Mouse (Mus musculus): Measurements from ENCODE around the gene Wipi1. TPM values are rescaled to one million over a fixed set of nuclear protein-coding genes. Genes with fewer than 3 reads are reported as not detected.

The Wipi1 gene
- polyA plus RNA-seq, 1 experiment from 2014 or later = 43.2 TPM

- Histone ChIP-seq H3K36me3 (ENCODE audit: control insufficient read depth, insufficient read depth, low read length) (peaks cover 8% of the 10 kb centered on the region; the same call in 1 of the 2 replicates), H3K9ac (ENCODE audit: low read length) (no peak overlapping the region), H3K4me3 (replicated peaks; ENCODE audit: low read length) (no peak overlapping the region), H3K4me1 (ENCODE audit: control insufficient read depth, insufficient read depth, low read length) (peaks cover 22% of the 10 kb centered on the region), H3K9me3 (replicated peaks; ENCODE audit: control insufficient read depth, low read length) (no peaks in the 10 kb centered on the region), H3K4me2 (ENCODE audit: low read depth, low read length) (no peak overlapping the region), H3K27me3 (ENCODE audit: control insufficient read depth, insufficient read depth, low read length) (no peaks in the 10 kb centered on the region), H3K27ac (ENCODE audit: low read length) (no peak overlapping the region)
- ATAC-seq (ENCODE audit: insufficient read depth, low FRiP score) = no peak
- WGBS = 55% methylated on average over 6 of the region's 6 CpGs
Observed at GRCm38 (mm10) chr11:109575832-109576231, 35.9 kb downstream of the Wipi1 start.

- WGBS = 70% methylated on average over 2 of the region's 2 CpGs
- no peak for ATAC-seq (ENCODE audit: insufficient read depth, low FRiP score)
- Histone ChIP-seq H3K27ac (ENCODE audit: low read length) (peak overlapping the region; percentile 51), H3K27me3 (ENCODE audit: control insufficient read depth, insufficient read depth, low read length) (no peaks in the 10 kb centered on the region), H3K4me2 (ENCODE audit: low read depth, low read length) (no peak overlapping the region), H3K36me3 (ENCODE audit: control insufficient read depth, insufficient read depth, low read length) (peaks cover 7% of the 10 kb centered on the region; the same call in 1 of the 2 replicates), H3K9me3 (replicated peaks; ENCODE audit: control insufficient read depth, low read length) (no peaks in the 10 kb centered on the region), H3K9ac (ENCODE audit: low read length) (no peak overlapping the region), H3K4me1 (ENCODE audit: control insufficient read depth, insufficient read depth, low read length) (peaks cover 22% of the 10 kb centered on the region), H3K4me3 (replicated peaks; ENCODE audit: low read length) (no peak overlapping the region)
Observed at GRCm38 (mm10) chr11:109574604-109575003, 37.2 kb downstream of the Wipi1 start.

- H3K9ac ChIP-seq (ENCODE audit: low read length) = no peak overlapping the region
- WGBS = 85% methylated on average over 11 of the region's 11 CpGs
- H3K4me2 ChIP-seq (ENCODE audit: low read depth, low read length) = no peak overlapping the region
- ATAC-seq (ENCODE audit: insufficient read depth, low FRiP score) = no peak
- H3K36me3 ChIP-seq (ENCODE audit: control insufficient read depth, insufficient read depth, low read length) = peaks cover 5% of the 10 kb centered on the region; the same call in 1 of the 2 replicates
- no peaks in the 10 kb centered on the region for H3K27me3 ChIP-seq (ENCODE audit: control insufficient read depth, insufficient read depth, low read length)
- no peaks in the 10 kb centered on the region for H3K9me3 ChIP-seq (replicated peaks; ENCODE audit: control insufficient read depth, low read length)
- H3K4me3 ChIP-seq (replicated peaks; ENCODE audit: low read length) = no peak overlapping the region
- H3K4me1 ChIP-seq (ENCODE audit: control insufficient read depth, insufficient read depth, low read length) = peaks cover 22% of the 10 kb centered on the region
- H3K27ac ChIP-seq (ENCODE audit: low read length) = no peak overlapping the region
Observed at GRCm38 (mm10) chr11:109572051-109572450, 39.7 kb downstream of the Wipi1 start.

GRCm38 (mm10) chr11:109569809-109570208 lies 42.0 kb downstream of the Wipi1 start:
- Histone ChIP-seq H3K9ac (ENCODE audit: low read length) (no peak overlapping the region), H3K9me3 (replicated peaks; ENCODE audit: control insufficient read depth, low read length) (no peaks in the 10 kb centered on the region), H3K4me3 (replicated peaks; ENCODE audit: low read length) (no peak overlapping the region), H3K27me3 (ENCODE audit: control insufficient read depth, insufficient read depth, low read length) (no peaks in the 10 kb centered on the region), H3K27ac (ENCODE audit: low read length) (no peak overlapping the region), H3K36me3 (ENCODE audit: control insufficient read depth, insufficient read depth, low read length) (no peaks in the 10 kb centered on the region), H3K4me1 (ENCODE audit: control insufficient read depth, insufficient read depth, low read length) (peaks cover 13% of the 10 kb centered on the region), H3K4me2 (ENCODE audit: low read depth, low read length) (no peak overlapping the region)
- WGBS = 69% methylated on average over 7 of the region's 7 CpGs
- no peak for ATAC-seq (ENCODE audit: insufficient read depth, low FRiP score)

- Histone ChIP-seq H3K36me3 (ENCODE audit: control insufficient read depth, insufficient read depth, low read length) (no peaks in the 10 kb centered on the region), H3K4me1 (ENCODE audit: control insufficient read depth, insufficient read depth, low read length) (peaks cover 6% of the 10 kb centered on the region), H3K9ac (ENCODE audit: low read length) (no peak overlapping the region), H3K27me3 (ENCODE audit: control insufficient read depth, insufficient read depth, low read length) (no peaks in the 10 kb centered on the region), H3K4me2 (ENCODE audit: low read depth, low read length) (no peak overlapping the region), H3K9me3 (replicated peaks; ENCODE audit: control insufficient read depth, low read length) (no peaks in the 10 kb centered on the region), H3K4me3 (replicated peaks; ENCODE audit: low read length) (no peak overlapping the region), H3K27ac (ENCODE audit: low read length) (no peak overlapping the region)
- WGBS = 76% methylated on average over 12 of the region's 12 CpGs
- ATAC-seq (ENCODE audit: insufficient read depth, low FRiP score) = no peak
Observed at GRCm38 (mm10) chr11:109569007-109569618, 42.7 kb downstream of the Wipi1 start.

GRCm38 (mm10) chr11:109564466-109565214 lies 47.1 kb downstream of the Wipi1 start:
- H3K9me3 ChIP-seq (replicated peaks; ENCODE audit: control insufficient read depth, low read length) = no peaks in the 10 kb centered on the region
- H3K4me1 ChIP-seq (ENCODE audit: control insufficient read depth, insufficient read depth, low read length) = peaks cover 9% of the 10 kb centered on the region
- no peak for ATAC-seq (ENCODE audit: insufficient read depth, low FRiP score)
- H3K27me3 ChIP-seq (ENCODE audit: control insufficient read depth, insufficient read depth, low read length) = no peaks in the 10 kb centered on the region
- H3K36me3 ChIP-seq (ENCODE audit: control insufficient read depth, insufficient read depth, low read length) = no peaks in the 10 kb centered on the region
- 87% methylated on average over 15 of the region's 15 CpGs for WGBS
- no peak overlapping the region for H3K27ac ChIP-seq (ENCODE audit: low read length)
- H3K4me3 ChIP-seq (replicated peaks; ENCODE audit: low read length) = no peak overlapping the region
- no peak overlapping the region for H3K4me2 ChIP-seq (ENCODE audit: low read depth, low read length)
- no peak overlapping the region for H3K9ac ChIP-seq (ENCODE audit: low read length)

GRCm38 (mm10) chr11:109563708-109564107 lies 48.1 kb downstream of the Wipi1 start:
- Histone ChIP-seq H3K9ac (ENCODE audit: low read length) (no peak overlapping the region), H3K4me2 (ENCODE audit: low read depth, low read length) (no peak overlapping the region), H3K36me3 (ENCODE audit: control insufficient read depth, insufficient read depth, low read length) (no peaks in the 10 kb centered on the region), H3K9me3 (replicated peaks; ENCODE audit: control insufficient read depth, low read length) (no peaks in the 10 kb centered on the region), H3K27me3 (ENCODE audit: control insufficient read depth, insufficient read depth, low read length) (no peaks in the 10 kb centered on the region), H3K4me3 (replicated peaks; ENCODE audit: low read length) (no peak overlapping the region), H3K27ac (ENCODE audit: low read length) (no peak overlapping the region), H3K4me1 (ENCODE audit: control insufficient read depth, insufficient read depth, low read length) (peaks cover 9% of the 10 kb centered on the region)
- no peak for ATAC-seq (ENCODE audit: insufficient read depth, low FRiP score)
- WGBS = 62% methylated on average over 4 of the region's 4 CpGs

GRCm38 (mm10) chr11:109561445-109561844 lies 50.3 kb downstream of the Wipi1 start:
- 58% methylated on average over 3 of the region's 3 CpGs for WGBS
- no peak for ATAC-seq (ENCODE audit: insufficient read depth, low FRiP score)
- Histone ChIP-seq H3K27ac (ENCODE audit: low read length) (no peak overlapping the region; the same call in 1 of the 2 replicates), H3K36me3 (ENCODE audit: control insufficient read depth, insufficient read depth, low read length) (no peaks in the 10 kb centered on the region), H3K4me1 (ENCODE audit: control insufficient read depth, insufficient read depth, low read length) (peaks cover 17% of the 10 kb centered on the region), H3K4me2 (ENCODE audit: low read depth, low read length) (no peak overlapping the region), H3K4me3 (replicated peaks; ENCODE audit: low read length) (no peak overlapping the region), H3K9ac (ENCODE audit: low read length) (no peak overlapping the region), H3K27me3 (ENCODE audit: control insufficient read depth, insufficient read depth, low read length) (no peaks in the 10 kb centered on the region), H3K9me3 (replicated peaks; ENCODE audit: control insufficient read depth, low read length) (no peaks in the 10 kb centered on the region)

GRCm38 (mm10) chr11:109560793-109561257 lies 50.9 kb downstream of the Wipi1 start:
- H3K27ac ChIP-seq (ENCODE audit: low read length) = no peak overlapping the region; the same call in 1 of the 2 replicates
- no peak overlapping the region for H3K9ac ChIP-seq (ENCODE audit: low read length)
- no peaks in the 10 kb centered on the region for H3K27me3 ChIP-seq (ENCODE audit: control insufficient read depth, insufficient read depth, low read length)
- H3K4me1 ChIP-seq (ENCODE audit: control insufficient read depth, insufficient read depth, low read length) = peaks cover 17% of the 10 kb centered on the region
- ATAC-seq (ENCODE audit: insufficient read depth, low FRiP score) = no peak
- no peak overlapping the region for H3K4me3 ChIP-seq (replicated peaks; ENCODE audit: low read length)
- H3K36me3 ChIP-seq (ENCODE audit: control insufficient read depth, insufficient read depth, low read length) = no peaks in the 10 kb centered on the region
- 20% methylated on average over 9 of the region's 9 CpGs for WGBS
- H3K4me2 ChIP-seq (ENCODE audit: low read depth, low read length) = no peak overlapping the region
- no peaks in the 10 kb centered on the region for H3K9me3 ChIP-seq (replicated peaks; ENCODE audit: control insufficient read depth, low read length)

Data from stomach, embryonic 16.5 days (tissue).